Mouse (Mus musculus): ENCODE results near the gene Hps3.
"Not testable (repeated sequence)": the region's sequence is repeated elsewhere in the genome, so short reads cannot be mapped to it uniquely, and the experiment has no call there.

The Hps3 gene

DNA sequence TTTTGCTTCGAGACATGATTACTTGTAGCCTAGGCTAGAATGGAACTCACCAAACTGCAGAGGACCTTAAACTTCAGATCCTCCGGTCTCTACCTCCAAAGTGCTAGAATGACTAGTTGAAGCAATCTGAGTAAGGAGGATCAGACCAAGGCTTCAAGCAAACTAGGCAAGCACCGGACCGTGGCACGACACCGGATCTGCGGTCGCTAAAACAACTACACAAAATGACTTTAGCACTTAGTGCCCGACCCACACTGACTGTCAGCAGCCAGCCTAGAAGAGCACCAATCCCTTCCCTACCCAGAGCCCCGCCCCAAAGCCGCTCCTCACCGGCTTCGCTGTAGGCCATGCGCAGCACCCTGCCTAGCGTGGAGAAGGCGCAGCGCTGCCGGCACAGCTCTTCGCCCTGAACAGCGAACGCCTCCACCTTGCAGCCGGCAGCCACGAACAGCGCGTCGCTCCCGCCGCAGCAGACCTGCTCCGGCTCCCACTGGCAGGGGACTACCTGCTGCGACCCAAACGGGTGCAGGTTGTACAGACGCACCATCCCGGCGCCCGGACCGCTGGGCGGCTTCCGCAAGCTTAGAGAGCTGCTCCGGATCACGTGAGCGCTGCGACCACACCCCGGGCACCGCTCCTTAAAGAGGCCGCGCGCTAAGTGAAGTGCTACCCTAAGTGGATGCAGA lies at the start of gene Hps3:
Gene Hps3, minus strand, starts transcription at position 597 of the 686 bp plus-strand sequence.
- DNase-seq, result peak; percentile 92

GRCm38 (mm10) chr3:20082161-20082560 lies 47.0 kb upstream of the Hps3 start:
- DNase-seq, result no peak

DNA sequence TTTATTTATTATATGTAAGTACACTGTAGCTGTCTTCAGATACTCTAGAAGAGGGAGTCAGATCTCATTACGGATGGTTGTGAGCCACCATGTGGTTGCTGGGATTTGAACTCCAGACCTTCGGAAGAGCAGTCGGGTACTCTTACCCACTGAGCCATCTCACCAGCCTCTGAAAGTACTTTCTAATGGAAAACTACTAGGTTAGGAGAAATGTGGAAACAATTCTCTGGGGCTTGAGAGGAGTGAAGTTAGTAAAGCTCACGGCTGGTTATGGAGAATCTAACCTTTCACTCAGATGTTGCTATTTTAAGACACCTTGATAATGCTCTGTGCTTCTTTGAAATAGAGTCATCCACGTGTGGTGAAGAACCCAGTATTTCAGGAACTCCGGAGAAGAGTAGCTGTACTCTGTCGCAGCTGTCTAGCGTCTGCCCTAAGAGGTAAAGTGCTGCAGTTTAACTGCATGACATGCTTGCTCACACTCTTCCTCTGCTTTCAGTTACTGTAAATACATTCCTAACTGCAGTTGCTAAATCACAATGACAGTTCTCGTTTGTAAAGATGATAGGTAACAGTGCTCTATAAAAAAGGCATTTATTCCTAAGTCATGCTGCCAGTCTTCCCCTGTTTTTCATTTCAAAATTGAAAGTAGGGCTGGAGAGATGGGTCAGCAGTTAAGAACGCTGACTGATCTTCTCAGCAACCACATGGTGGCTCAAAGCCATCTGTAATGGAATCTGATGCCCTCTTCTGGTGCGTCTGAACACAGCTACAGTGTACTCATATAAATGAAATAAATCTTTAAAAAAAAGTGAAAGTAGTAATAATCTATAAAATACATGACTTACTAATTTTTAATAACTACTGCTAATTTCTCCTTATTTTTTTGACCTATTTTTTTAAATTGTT lies 41.3 kb upstream of the Hps3 start:
- DNase-seq, result peak; percentile 11

DNA sequence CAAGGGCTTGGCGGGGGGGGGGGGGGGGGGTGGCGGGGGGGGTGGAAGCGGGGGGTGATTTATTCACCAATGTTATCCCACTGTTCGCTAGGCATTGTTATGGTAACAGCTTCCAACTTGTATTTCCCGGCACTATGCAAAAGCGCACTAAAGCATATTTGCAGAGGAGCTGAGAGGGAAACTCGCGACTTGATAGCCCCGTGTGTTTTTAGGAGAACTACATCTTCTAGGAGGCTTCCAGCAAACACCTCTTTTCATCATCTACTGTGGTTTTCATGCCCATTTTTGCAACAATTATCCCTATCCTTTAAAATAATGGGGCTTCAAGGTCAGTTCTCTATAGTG lies 23.1 kb upstream of the Hps3 start:
- peak; percentile 7 for DNase-seq

GRCm38 (mm10) chr3:20057306-20058196 lies 22.4 kb upstream of the Hps3 start, which contains the start of gene Hltf:
Gene Hltf, plus strand, starts transcription at chr3:20057811.
- peak; percentile 95 for DNase-seq

GRCm38 (mm10) chr3:20044736-20045135 lies 9.6 kb upstream of the Hps3 start:
- DNase-seq, result not testable (repeated sequence)

DNA sequence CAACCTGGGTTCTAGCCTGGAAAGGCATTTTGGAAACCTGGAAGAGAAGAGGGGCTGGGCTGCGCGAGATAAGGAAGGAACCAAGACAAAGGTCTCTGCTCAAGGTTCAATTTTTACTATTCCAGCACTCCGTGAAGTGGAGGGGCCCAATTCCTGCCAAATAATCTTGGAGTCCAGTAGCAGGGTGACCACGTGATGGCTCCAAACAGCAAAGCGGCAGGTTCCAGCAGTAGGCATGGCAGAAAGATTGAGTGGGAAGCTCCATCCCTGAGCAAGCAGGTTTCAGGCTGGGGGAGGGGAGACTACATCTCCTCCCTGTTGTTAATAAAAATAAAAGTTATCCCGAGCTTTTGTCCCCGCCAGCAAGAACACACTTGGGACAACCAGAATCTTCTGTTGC lies 6.3 kb upstream of the Hps3 start:
- DNase-seq, result not testable (repeated sequence)

GRCm38 (mm10) chr3:20036069-20036468 lies 954 bp upstream of the Hps3 start:
- no peak for DNase-seq

GRCm38 (mm10) chr3:20033761-20034718 lies 1.1 kb downstream of the Hps3 start:
- peak; percentile 20 for DNase-seq

DNA sequence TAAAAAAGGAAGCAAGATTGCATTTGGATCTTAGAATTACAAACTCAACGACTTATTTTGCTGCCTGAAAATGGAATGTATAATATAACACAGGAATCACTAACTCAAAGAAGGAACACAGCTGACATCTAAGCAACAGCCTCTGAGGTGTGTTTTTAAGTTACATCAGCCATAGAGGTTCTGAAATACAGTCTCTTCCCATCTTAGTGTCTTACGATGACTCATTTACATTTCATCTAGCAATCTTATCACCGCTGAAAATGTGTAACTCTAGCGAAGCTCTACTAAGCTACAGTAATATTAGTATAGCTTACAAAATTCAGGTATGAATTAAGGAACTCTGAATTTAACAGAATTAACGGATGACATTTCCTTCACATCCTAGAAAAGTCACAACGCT lies 4.3 kb downstream of the Hps3 start:
- DNase-seq, result no peak

- DNase-seq, result no peak
Observed at GRCm38 (mm10) chr3:20028640-20029039, 6.5 kb downstream of the Hps3 start.

GRCm38 (mm10) chr3:20027788-20028187 lies 7.3 kb downstream of the Hps3 start:
- DNase-seq, result no peak

- no peak for DNase-seq
Observed at GRCm38 (mm10) chr3:20026996-20027689, 8.0 kb downstream of the Hps3 start.

DNA sequence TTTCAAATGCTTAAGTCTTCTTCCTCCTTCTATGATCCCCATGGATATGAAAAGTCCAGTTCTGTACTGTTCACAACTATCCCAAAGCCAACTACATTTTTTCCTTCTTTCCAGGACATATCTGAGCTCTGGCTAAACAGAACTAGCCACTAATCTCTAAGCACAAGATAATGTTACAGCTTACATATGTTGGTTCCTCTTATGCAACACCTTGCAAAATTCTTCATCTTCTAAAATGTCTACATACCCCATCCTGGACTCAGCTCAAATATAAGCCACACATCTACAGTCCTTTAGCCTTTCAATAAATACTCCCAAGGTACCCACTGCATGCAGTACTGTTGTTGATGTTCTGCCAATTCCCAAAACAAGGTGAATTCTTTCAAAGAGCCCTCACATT lies 8.6 kb downstream of the Hps3 start:
- DNase-seq, result no peak

DNA sequence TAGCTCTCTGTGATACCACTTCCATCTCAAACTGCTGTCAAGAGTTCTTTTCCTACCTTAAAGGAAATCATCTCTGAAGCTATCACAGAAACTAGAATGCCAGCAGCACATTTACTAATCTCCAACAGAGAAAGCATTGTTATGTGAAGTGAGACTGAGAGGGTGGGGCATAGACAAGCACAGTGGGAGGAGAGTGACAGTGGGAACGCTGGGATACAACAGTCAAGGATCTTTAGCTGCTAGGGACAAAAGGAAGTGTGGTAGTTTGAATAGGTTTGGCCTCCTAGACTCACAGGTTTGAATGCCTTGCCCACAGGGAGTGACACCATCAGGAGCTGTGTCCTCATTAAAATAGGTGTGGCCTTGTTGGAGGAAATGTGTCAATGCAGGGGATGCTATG lies 11.3 kb downstream of the Hps3 start:
- no peak for DNase-seq

DNA sequence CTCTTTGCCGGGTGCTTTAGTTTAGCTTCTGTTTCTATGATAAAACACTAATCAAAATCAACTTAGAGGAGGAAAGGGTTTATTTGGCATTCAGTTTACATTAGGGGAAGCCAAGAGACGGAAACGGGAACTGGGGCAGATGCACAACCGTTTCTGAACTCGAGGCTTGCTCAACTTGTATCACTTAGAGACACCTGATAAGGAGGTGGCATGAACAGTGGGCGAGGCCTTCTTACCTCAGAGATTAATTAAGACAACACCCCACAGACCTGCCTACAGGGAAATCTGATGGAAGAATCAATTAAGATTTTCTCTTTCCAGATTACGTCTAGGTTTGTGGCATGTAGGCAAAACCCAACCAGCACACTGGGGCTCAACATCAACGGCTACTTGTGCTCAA lies 17.0 kb downstream of the Hps3 start:
- DNase-seq, result no peak

- no peak for DNase-seq
Observed at GRCm38 (mm10) chr3:20014454-20014853, 20.7 kb downstream of the Hps3 start.

GRCm38 (mm10) chr3:20010905-20011304 lies 24.2 kb downstream of the Hps3 start:
- DNase-seq, result not testable (repeated sequence)

- no peak for DNase-seq
Observed at GRCm38 (mm10) chr3:20010464-20010863, 24.7 kb downstream of the Hps3 start.

GRCm38 (mm10) chr3:20007759-20008158 lies 27.4 kb downstream of the Hps3 start:
- no peak for DNase-seq

GRCm38 (mm10) chr3:20007275-20007674 lies 27.8 kb downstream of the Hps3 start:
- DNase-seq, result no peak
